Mouse (Mus musculus): Measurements from ENCODE around the gene Cdkn2aipnl. TPM values are rescaled to one million over a fixed set of nuclear protein-coding genes. Genes with fewer than 3 reads are reported as not detected.

The Cdkn2aipnl gene
- 100 to 1,000 TPM in 1 of 2 experiments, 10 to 100 TPM in 1; 92.5 to 116 TPM for polyA plus RNA-seq (2017; shearing (Covaris generic))

GRCm38 (mm10) chr11:51967443-51968401, at the start of gene Cdkn2aipnl:
Cdkn2aipnl (plus strand) TSS chr11:51967661.
- peak; percentile 79 for ATAC-seq

- no peak for ATAC-seq
Measured at GRCm38 (mm10) chr11:51917951-51918350, 49.5 kb upstream of the Cdkn2aipnl start.

GRCm38 (mm10) chr11:51918576-51918975, 48.9 kb upstream of the Cdkn2aipnl start:
- no peak for ATAC-seq

GRCm38 (mm10) chr11:51921355-51922125, 45.9 kb upstream of the Cdkn2aipnl start:
- ATAC-seq, result no peak

- no peak for ATAC-seq
Measured at GRCm38 (mm10) chr11:51922421-51922841, 45.0 kb upstream of the Cdkn2aipnl start.

- ATAC-seq, result no peak
Measured at GRCm38 (mm10) chr11:51925595-51925994, 41.9 kb upstream of the Cdkn2aipnl start.

- ATAC-seq, result no peak
Measured at GRCm38 (mm10) chr11:51926385-51926784, 41.1 kb upstream of the Cdkn2aipnl start.

GRCm38 (mm10) chr11:51927106-51927505, 40.4 kb upstream of the Cdkn2aipnl start:
- ATAC-seq, result no peak

GRCm38 (mm10) chr11:51931138-51931537, 36.3 kb upstream of the Cdkn2aipnl start:
- no peak for ATAC-seq

- peak; percentile 95 for ATAC-seq
Measured at GRCm38 (mm10) chr11:51931790-51932189, 35.7 kb upstream of the Cdkn2aipnl start.

- no peak for ATAC-seq
Measured at GRCm38 (mm10) chr11:51934230-51934629, 33.2 kb upstream of the Cdkn2aipnl start.

- ATAC-seq, result peak; percentile 48
Measured at GRCm38 (mm10) chr11:51935636-51936434, 31.6 kb upstream of the Cdkn2aipnl start.

- no peak for ATAC-seq
Measured at GRCm38 (mm10) chr11:51937361-51937781, 30.1 kb upstream of the Cdkn2aipnl start.

GRCm38 (mm10) chr11:51938817-51939589, 28.5 kb upstream of the Cdkn2aipnl start:
- peak; percentile 90 for ATAC-seq

- ATAC-seq, result no peak
Measured at GRCm38 (mm10) chr11:51939590-51939955, 27.9 kb upstream of the Cdkn2aipnl start.

GRCm38 (mm10) chr11:51940511-51940955, 26.9 kb upstream of the Cdkn2aipnl start:
- no peak for ATAC-seq

GRCm38 (mm10) chr11:51942602-51943499, 24.6 kb upstream of the Cdkn2aipnl start:
- no peak for ATAC-seq

- ATAC-seq, result no peak
Measured at GRCm38 (mm10) chr11:51943500-51943841, 24.0 kb upstream of the Cdkn2aipnl start.

- ATAC-seq, result no peak
Measured at GRCm38 (mm10) chr11:51944239-51944638, 23.2 kb upstream of the Cdkn2aipnl start.

GRCm38 (mm10) chr11:51945548-51945947, 21.9 kb upstream of the Cdkn2aipnl start:
- ATAC-seq, result no peak

GRCm38 (mm10) chr11:51946144-51946543, 21.3 kb upstream of the Cdkn2aipnl start:
- ATAC-seq, result no peak

All from CD4-positive, CD25-positive, alpha-beta regulatory T cell, adult 4 months (primary cell).